Mouse (Mus musculus) forebrain, postnatal 0 days (tissue): Measurements from ENCODE around the gene Nnmt. TPM values are rescaled to one million over a fixed set of nuclear protein-coding genes. Genes with fewer than 3 reads are reported as not detected.

Experiments used
- ATAC-seq: fragments of 200-750 bp; cut with Nextera tagmentation; 2 replicates; pipeline ENCODE4 v1.8.0; 2017; ENCODE audit warnings: mild to moderate bottlenecking, moderate library complexity
- DNase-seq: peaks from one replicate; pipeline ENCODE4 v3.0.0-alpha.2; 2015
- H3K27ac ChIP-seq: fragments of 300-500 bp; sonication (generic); 2 replicates; pipeline ENCODE4 v1.5.1; 2014; ENCODE audit warnings: low read depth, mild to moderate bottlenecking, antibody characterized with exemption, low read length, moderate library complexity, mixed read lengths
- H3K27me3 ChIP-seq: fragments of 300-500 bp; sonication (generic); 2 replicates; pipeline ENCODE4 v1.6.1; 2014; ENCODE audit warnings: mild to moderate bottlenecking, low read length, mixed read lengths; ENCODE audit not compliant: insufficient read depth
- H3K36me3 ChIP-seq: fragments of 300-500 bp; sonication (generic); 2 replicates; pipeline ENCODE4 v1.6.1; 2014; ENCODE audit warnings: mild to moderate bottlenecking, moderate library complexity; ENCODE audit not compliant: insufficient read depth
- H3K4me1 ChIP-seq: fragments of 300-500 bp; sonication (generic); 2 replicates; pipeline ENCODE4 v1.6.1; 2014; ENCODE audit warnings: antibody characterized with exemption; ENCODE audit not compliant: insufficient read depth
- H3K4me2 ChIP-seq: fragments of 300-500 bp; sonication (generic); 2 replicates; pipeline ENCODE4 v1.6.1; 2014; ENCODE audit warnings: low read depth, mild to moderate bottlenecking, moderate library complexity
- H3K4me3 ChIP-seq: fragments of 300-500 bp; sonication (generic); 2 replicates; pipeline ENCODE4 v1.5.1; 2014; ENCODE audit warnings: low read depth, low read length, mixed read lengths
- H3K9ac ChIP-seq: fragments of 300-500 bp; sonication (generic); 2 replicates; pipeline ENCODE4 v1.6.1; 2014; ENCODE audit warnings: mild to moderate bottlenecking
- H3K9me3 ChIP-seq: fragments of 300-500 bp; sonication (generic); 2 replicates; pipeline ENCODE4 v1.6.1; 2016; ENCODE audit warnings: low read length
- CTCF ChIP-seq: sonication (generic); IDR thresholded peaks from 2 replicates; pipeline ENCODE4 v1.5.1; 2016; ENCODE audit warnings: antibody characterized with exemption, control low read depth, low read depth
- WGBS: fragments of 180-500 bp; shearing (Covaris S2); extraction: QIAGEN DNeasy Blood & Tissue Kit; methylation state at CpG from one replicate; pipeline ENCODE4 v1.1.7; 2014; 5-methylcytosine and 5-hydroxymethylcytosine counted together
- polyA plus RNA-seq: library from polyadenylated mRNA; unstranded; fragments of >200 nt; fragmentation: Nextera tagmentation; extraction: Ambion mirVana; gene quantifications from 2 replicates; pipeline ENCODE4 v1.2.1, GENCODE M21; 2015
- total RNA-seq: library from RNA; depleted of rRNA; stranded (reverse); fragments of >200 nt; gene quantifications from 2 replicates; pipeline ENCODE4 v1.2.3, GENCODE M21; 2014

Gene Nnmt
- total and polyA plus RNA-seq, 2 experiments from 2014 or later: 3.1 to 5.5 TPM

DNA sequence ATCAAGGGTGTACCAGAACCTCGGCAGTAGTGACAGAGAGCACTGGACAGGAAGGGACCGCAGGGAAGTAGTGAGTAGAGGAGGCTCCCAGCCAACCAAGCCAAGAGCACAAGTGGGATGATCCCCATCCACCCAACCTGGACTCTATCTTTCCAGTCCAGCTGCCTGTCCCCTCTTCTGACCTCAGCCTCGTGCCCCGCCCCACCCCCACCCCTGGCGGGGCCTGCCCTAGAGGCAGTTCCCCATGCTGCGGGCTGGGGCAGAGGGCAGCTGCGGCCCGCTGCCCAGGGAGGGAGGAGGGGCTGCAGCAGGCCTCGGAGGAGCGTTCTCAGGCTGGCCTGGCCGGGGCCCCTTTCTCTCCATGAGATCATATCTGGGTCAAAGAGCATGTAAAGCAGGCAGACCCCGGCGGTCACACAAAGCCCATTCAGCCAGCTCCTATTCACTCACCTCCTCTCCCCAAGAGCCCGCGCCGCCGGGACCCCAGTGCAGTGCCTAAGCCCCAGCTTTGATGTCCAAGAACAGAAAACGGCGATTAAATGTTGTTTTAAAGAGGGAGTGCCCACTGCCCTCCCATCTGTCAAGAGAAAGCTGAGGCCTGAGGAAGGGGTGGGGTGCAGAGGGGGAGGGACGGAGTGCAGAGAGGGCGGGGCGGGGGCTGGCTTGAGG lies 44.3 kb upstream of the Nnmt start:
- peak overlapping the region; percentile 35 for H3K4me2 ChIP-seq
- ATAC-seq (peak; percentile 40; the same call in 1 of the 2 replicates), DNase-seq (peak; percentile 28)
- H3K9me3 ChIP-seq: 0 out of 2 replicates have a peak, but pooled peaks cover 2% of the 10 kb centered on the region
- peaks cover 4% of the 10 kb centered on the region; the same call in 1 of the 2 replicates for H3K27me3 ChIP-seq
- no peak overlapping the region for H3K9ac ChIP-seq
- H3K4me1 ChIP-seq: peaks cover 10% of the 10 kb centered on the region
- 5% methylated on average over 22 of the region's 22 CpGs for whole genome bisulfite sequencing
- H3K36me3 ChIP-seq: no peaks in the 10 kb centered on the region
- H3K27ac ChIP-seq: no peak overlapping the region
- TF ChIP-seq CTCF: no peak
- peak overlapping the region; percentile 11; the same call in 1 of the 2 replicates for H3K4me3 ChIP-seq

DNA sequence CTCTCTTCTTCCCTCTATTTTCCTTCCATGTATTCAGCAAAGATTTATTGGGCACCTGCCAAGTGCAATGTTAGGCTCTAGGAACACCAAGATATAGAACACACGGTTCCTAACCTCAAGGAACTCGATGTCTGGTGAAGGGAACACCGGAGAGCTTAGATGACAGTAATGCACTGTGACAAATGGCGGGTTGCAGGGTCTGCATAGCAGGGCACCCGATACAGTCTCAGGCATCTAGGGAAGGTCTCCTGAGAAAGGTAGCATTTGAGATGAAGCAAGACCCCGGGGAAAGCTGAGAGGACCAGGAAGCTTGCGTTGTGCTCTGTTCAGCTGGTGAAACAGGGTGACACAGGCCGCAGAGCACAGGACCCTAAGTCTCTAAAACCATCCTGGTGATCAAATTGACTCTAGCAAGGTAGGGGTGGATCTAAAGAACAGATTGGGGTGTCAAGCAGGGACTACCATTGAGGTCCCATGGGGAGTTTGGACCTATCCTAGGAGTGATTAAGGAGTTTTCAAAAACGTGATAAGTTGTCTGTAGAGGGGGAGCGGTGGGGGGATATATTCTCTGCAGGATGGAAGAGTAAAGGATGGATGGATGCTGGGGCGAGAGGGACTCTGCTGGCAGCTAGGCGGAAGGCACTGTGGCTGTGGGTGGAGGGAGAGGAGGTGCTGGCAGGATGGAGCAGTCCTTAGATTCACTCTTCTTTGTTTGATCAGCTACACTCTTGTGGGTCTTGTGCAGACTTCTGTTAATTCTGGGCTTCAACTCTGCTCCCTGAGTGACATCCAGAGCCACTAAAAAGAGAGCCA lies 43.5 kb upstream of the Nnmt start:
- H3K36me3 ChIP-seq: no peaks in the 10 kb centered on the region
- peak overlapping the region; percentile 35; the same call in 1 of the 2 replicates for H3K4me2 ChIP-seq
- H3K27me3 ChIP-seq: peaks cover 4% of the 10 kb centered on the region; the same call in 1 of the 2 replicates
- H3K4me1 ChIP-seq: peaks cover 10% of the 10 kb centered on the region
- H3K9me3 ChIP-seq: 0 out of 2 replicates have a peak, but pooled peaks cover 3% of the 10 kb centered on the region
- 41% methylated on average over 12 of the region's 12 CpGs for WGBS
- ATAC-seq (no peak), DNase-seq (peak; percentile 50)
- H3K27ac ChIP-seq: no peak overlapping the region
- TF ChIP-seq CTCF: no peak
- H3K4me3 ChIP-seq: no peak overlapping the region
- no peak overlapping the region for H3K9ac ChIP-seq

DNA sequence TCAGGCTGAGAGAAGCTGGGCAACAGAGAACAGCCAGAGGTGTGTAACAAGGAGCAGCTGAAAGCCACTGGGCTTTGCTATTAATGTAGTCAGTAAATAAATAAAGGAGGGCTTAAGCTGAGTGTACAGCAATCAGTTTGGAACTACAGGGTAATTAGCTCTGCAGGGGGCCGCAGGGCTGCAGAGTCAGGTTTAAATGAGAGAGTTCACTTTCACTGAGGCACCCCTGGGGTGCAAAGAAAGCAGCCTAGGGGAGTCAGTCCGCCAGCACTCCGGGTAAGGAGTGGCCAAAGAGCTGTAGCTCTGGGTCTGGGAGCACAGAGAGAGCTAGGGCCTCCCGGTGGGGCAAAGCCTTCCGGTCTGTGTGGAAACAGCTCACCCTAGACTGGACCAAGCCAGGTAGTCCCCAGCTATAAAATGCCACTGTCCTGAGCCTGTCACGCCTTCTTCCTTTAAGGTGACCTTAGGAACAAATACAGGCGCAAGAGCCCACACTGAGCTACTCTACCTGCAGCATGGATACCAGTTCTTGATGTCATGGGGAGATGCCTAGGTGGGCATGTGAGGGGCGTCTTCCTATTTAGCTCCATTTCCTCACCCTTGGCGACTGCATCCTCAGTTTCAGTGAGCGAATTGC lies 42.8 kb upstream of the Nnmt start:
- ATAC-seq (no peak), DNase-seq (no peak)
- 25% methylated on average over 10 of the region's 10 CpGs for WGBS
- H3K27ac ChIP-seq: no peak overlapping the region
- H3K36me3 ChIP-seq: no peaks in the 10 kb centered on the region
- no peak overlapping the region for H3K9ac ChIP-seq
- TF ChIP-seq CTCF: no peak
- peaks cover 4% of the 10 kb centered on the region; the same call in 1 of the 2 replicates for H3K27me3 ChIP-seq
- no peak overlapping the region for H3K4me3 ChIP-seq
- peaks cover 10% of the 10 kb centered on the region for H3K4me1 ChIP-seq
- H3K4me2 ChIP-seq: no peak overlapping the region
- H3K9me3 ChIP-seq: 0 out of 2 replicates have a peak, but pooled peaks cover 3% of the 10 kb centered on the region

DNA sequence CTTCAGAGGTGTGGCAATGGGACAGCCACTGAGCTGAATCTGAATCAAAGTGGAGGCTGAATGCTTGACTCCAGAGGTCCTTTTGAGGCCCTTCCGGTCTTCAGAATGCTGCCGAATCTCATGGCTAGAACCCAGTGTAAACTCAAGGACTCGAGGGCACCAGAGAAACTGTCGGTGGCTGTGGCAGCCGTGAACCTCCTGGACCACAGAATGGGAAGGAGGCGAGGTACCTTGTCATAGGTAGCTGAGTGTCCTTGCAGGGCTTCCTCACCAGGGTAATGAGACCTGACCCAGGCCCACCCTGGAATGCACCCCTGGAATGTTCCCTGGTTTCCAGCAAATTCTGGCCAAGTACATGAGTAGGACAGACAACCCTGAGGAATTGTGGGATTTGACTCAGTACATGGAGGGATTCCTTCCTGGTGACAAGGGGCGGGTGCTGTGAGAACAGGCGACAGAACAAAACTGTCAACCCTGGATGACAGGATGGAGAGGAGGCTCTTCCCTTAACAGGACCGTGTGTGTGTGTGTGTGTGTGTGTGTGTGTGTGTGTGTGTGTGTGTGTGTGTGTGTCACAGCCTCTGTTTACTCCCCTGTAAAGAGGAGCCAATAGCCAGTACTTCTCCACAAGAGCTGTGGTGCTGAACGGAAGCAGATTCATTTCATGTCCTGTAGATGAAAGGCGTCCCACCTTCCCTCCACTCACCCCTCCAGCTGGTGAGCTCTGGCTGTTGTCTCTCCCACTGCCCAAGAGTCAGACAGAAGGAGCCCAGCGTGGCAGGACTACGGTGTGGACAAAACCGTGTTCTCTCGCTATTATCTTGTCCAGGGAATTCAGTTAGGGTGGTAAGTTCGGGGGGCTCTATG lies 42.1 kb upstream of the Nnmt start:
- ATAC-seq (no peak), DNase-seq (no peak)
- peaks cover 4% of the 10 kb centered on the region; the same call in 1 of the 2 replicates for H3K27me3 ChIP-seq
- no peak for TF ChIP-seq CTCF
- no peak overlapping the region for H3K4me2 ChIP-seq
- H3K4me1 ChIP-seq: peaks cover 10% of the 10 kb centered on the region
- no peak overlapping the region for H3K4me3 ChIP-seq
- 48% methylated on average over 16 of the region's 16 CpGs for WGBS
- no peak overlapping the region for H3K27ac ChIP-seq
- no peak overlapping the region for H3K9ac ChIP-seq
- H3K9me3 ChIP-seq: 0 out of 2 replicates have a peak, but pooled peaks cover 3% of the 10 kb centered on the region
- H3K36me3 ChIP-seq: no peaks in the 10 kb centered on the region

DNA sequence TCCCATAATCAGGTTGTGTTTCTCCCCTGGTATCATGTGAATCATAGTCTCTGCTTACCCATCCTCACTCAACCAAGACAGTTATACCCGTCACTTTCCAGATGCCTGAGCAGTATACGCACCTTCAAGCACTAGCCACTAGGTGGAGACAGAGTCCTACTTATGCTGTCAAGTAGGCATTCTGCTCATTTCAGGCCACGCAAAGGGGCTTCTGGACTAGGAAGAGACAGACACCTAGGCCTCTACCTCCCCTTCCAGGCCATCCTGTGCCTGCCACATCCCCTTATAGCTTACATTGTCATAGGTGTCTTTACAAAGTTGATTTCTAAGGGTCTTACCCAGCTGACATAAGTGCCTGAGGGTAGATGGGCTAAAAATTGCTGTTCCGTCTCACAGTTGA lies 41.3 kb upstream of the Nnmt start:
- WGBS: 19% methylated on average over 4 of the region's 4 CpGs
- peaks cover 4% of the 10 kb centered on the region; the same call in 1 of the 2 replicates for H3K27me3 ChIP-seq
- H3K9ac ChIP-seq: no peak overlapping the region
- peak; percentile 93 for DNase-seq
- peak; percentile 100 for TF ChIP-seq CTCF
- no peak overlapping the region for H3K27ac ChIP-seq
- ATAC-seq: peak; percentile 74
- no peak overlapping the region for H3K4me2 ChIP-seq
- peaks cover 10% of the 10 kb centered on the region for H3K4me1 ChIP-seq
- no peaks in the 10 kb centered on the region for H3K36me3 ChIP-seq
- H3K4me3 ChIP-seq: no peak overlapping the region
- 0 out of 2 replicates have a peak, but pooled peaks cover 3% of the 10 kb centered on the region for H3K9me3 ChIP-seq

DNA sequence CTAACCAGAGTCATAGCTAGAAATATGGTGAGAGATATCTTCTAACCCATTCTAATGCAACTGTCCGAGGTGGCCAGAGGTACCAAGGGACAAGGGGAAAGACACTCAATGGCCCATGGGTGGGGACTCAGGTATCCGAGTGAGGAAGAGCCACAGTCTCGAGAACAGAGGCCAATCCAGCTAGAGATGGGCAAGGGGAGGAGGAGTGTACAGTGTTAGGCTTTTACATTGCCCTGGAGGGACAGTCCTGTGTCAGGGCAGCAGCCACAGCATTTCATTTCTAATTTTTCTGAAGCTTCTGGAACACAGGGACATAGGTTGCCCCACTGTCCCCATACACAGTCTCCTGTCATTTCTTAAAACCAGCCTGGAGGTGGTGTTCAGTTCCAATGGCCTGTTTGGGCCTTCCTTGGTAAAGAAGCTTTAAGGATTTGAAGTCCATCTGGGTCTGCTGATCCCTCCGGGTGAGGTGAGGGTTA lies 40.7 kb upstream of the Nnmt start:
- no peak for DNase-seq
- Histone ChIP-seq H3K4me3 (no peak overlapping the region), H3K9me3 (0 out of 2 replicates have a peak, but pooled peaks cover 3% of the 10 kb centered on the region), H3K4me1 (peaks cover 10% of the 10 kb centered on the region), H3K27ac (no peak overlapping the region), H3K4me2 (no peak overlapping the region), H3K27me3 (peaks cover 4% of the 10 kb centered on the region; the same call in 1 of the 2 replicates), H3K9ac (no peak overlapping the region), H3K36me3 (no peaks in the 10 kb centered on the region)
- no peak for ATAC-seq
- TF ChIP-seq CTCF: no peak
- 49% methylated on average over 4 of the region's 4 CpGs for WGBS
